Comparison of ENCODE assay signal across 29 mouse cellular contexts in the genomic region with DNA sequence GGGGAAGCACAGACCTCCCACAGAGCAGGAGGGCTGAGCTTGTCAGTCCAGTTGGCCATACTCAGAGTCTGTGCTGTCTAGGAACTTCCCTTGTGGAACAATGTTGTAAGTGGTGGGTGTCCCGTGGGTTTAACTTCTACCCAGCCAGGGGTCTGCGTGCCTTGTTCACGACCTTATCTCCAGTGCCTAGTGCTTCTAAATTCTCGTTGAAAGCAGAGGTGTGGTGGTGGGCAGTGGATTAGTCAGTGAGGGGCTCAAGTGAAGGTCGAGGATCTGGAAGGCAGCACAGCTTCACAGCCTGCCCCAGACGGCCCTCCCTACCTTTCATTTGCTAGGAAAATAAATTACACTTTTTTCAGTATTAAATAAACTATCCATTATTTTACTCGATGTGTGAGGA.
"Had no signal": no experiment of that assay in that cellular context is flagged by ENCODE, and none has a peak within 500 bp of the region (broad histone marks: within the 10 kb centered on the region; RNA-seq: fewer than 3 reads in every experiment).

No protein-coding gene starts in this region.

- H3K27ac ChIP-seq: heart, embryonic 13.5 days; heart, embryonic 15.5 days; hindbrain, embryonic 10.5 days; hindbrain, embryonic 12.5 days; hindbrain, embryonic 13.5 days; hindbrain, embryonic 14.5 days; hindbrain, embryonic 15.5 days; hindbrain, postnatal 0 days; intestine, embryonic 15.5 days; kidney, embryonic 15.5 days; kidney, postnatal 0 days; layer of hippocampus, adult 2 months; left cerebral cortex, adult 2 months had no signal

- H3K27me3 ChIP-seq: heart, embryonic 12.5 days; heart, embryonic 13.5 days; heart, embryonic 15.5 days; hindbrain, embryonic 12.5 days; hindbrain, embryonic 13.5 days; hindbrain, embryonic 15.5 days; intestine, embryonic 15.5 days; kidney, embryonic 15.5 days had no signal

- H3K4me3 ChIP-seq: heart, embryonic 12.5 days; heart, embryonic 13.5 days; heart, embryonic 15.5 days; hindbrain, embryonic 10.5 days; hindbrain, embryonic 12.5 days; hindbrain, embryonic 13.5 days; hindbrain, embryonic 15.5 days; intestine, embryonic 15.5 days; kidney, embryonic 15.5 days; layer of hippocampus, adult 2 months; left cerebral cortex, adult 2 months had no signal

- H3K4me1 ChIP-seq: heart, embryonic 12.5 days; heart, embryonic 13.5 days; heart, embryonic 15.5 days; hindbrain, embryonic 10.5 days; hindbrain, embryonic 12.5 days; hindbrain, embryonic 13.5 days; hindbrain, embryonic 15.5 days; intestine, embryonic 15.5 days; kidney, embryonic 15.5 days had no signal

- DNase-seq: heart, postnatal 10 days; heart, postnatal 36 days; heart, postnatal 4 days; kidney, adult 11 months; kidney, adult 18-20 months; kidney, adult 2 months; kidney, adult 8-10 months; kidney, adult 9 months; kidney, postnatal 10 days; kidney, postnatal 14 days; kidney, postnatal 25 days; kidney, postnatal 36 days; kidney, postnatal 4 days; layer of hippocampus, adult 9-11 months; layer of hippocampus, postnatal 36 days had no signal

- H3K9me3 ChIP-seq: heart, embryonic 13.5 days; heart, embryonic 15.5 days; hindbrain, embryonic 10.5 days; hindbrain, embryonic 15.5 days; intestine, embryonic 15.5 days; kidney, embryonic 15.5 days had no signal

- H3K36me3 ChIP-seq: heart, embryonic 15.5 days; hindbrain, embryonic 12.5 days; hindbrain, embryonic 13.5 days; hindbrain, embryonic 15.5 days; intestine, embryonic 15.5 days had no signal
